Mouse (Mus musculus): ENCODE results near the gene Exoc4.

The Exoc4 gene

GRCm38 (mm10) chr6:33872192-33872591 lies 623.3 kb downstream of the Exoc4 start:
- DNase-seq, result no peak

DNA sequence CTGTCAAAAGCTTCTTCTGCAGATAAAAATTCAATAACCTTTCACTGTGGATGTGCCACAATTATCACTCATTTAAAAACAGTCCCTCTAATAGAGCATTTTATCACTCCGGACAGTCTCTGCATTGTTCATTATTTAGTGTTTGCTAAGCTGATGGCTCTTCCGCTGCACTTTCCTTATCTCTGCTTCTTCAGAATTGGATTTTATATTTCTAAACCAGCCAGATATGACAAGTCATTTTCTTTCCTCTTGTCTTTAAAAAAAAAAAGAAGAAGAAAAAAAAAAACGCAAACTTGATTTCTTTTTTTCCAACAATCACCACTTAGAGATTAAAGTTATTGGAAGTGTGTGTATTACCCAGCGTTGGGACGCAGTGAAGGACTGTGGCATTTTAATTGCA lies 624.1 kb downstream of the Exoc4 start:
- no peak for DNase-seq

- DNase-seq, result no peak
Measured at GRCm38 (mm10) chr6:33874291-33875014, 625.6 kb downstream of the Exoc4 start.

- no peak for DNase-seq
Measured at GRCm38 (mm10) chr6:33884141-33884683, 635.3 kb downstream of the Exoc4 start.

DNA sequence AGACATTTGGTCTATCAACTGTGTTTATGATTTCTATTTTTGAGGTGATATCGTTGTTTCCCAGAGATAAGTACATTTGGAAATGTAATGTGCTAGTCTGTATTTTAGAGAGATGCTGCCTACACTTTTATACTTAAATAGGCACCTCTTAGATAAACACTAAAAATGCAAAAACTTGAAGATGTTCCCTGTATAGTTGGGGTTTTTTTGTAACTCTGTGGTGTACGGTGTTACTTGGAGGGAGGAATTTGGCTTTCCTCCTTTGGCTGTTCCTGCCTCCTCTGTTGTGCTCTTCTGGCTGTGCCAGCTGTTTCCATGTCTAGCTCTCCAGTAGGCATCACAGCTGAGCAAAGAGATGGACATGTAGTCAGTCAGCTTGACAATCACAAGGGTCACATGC lies 638.1 kb downstream of the Exoc4 start:
- DNase-seq, result no peak

DNA sequence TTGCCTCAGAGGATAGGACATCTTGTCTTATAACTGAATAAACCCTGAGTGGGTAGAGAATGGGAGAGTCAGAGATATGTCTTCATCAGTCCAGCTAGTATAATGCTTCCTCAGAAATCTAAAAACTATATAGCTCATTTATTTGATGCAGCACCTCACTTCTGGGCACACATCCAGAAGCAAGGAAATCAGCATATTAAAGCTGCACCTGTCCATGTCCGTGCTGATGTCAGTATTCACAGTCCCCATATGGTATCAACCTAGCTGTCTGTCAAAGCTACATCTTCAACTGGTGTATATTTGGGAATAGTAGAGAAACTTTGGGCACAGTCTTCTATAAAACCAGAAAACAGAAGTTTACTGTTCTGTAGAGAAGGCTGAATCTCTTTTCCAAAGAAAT lies 642.0 kb downstream of the Exoc4 start:
- DNase-seq, result no peak

- no peak for DNase-seq
Measured at GRCm38 (mm10) chr6:33892142-33892541, 643.3 kb downstream of the Exoc4 start.

GRCm38 (mm10) chr6:33899973-33900372 lies 651.1 kb downstream of the Exoc4 start:
- DNase-seq, result no peak

GRCm38 (mm10) chr6:33900615-33901014 lies 651.7 kb downstream of the Exoc4 start:
- DNase-seq, result no peak

DNA sequence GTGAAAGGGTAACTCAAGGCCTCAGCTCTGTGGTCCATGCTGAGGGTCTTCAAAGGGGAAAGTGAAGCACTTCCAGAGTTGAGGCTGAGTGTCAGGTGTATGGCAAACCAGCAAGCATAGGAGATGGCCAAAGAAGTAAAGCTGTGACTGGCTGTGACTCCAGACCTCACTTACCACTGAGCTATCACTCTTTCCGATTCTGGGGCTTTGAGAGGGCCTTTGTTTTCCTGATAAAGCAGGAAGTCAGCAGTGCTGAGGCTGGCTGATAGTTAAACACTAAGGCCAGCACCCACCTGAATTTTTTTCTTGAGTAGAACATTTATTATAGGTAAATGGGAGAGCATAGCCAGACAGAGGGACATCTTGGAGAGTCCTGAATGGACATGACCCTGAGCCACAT lies 656.2 kb downstream of the Exoc4 start:
- no peak for DNase-seq

- no peak for DNase-seq
Measured at GRCm38 (mm10) chr6:33910671-33911070, 661.8 kb downstream of the Exoc4 start.

GRCm38 (mm10) chr6:33913072-33913471 lies 664.2 kb downstream of the Exoc4 start:
- no peak for DNase-seq

- DNase-seq, result no peak
Measured at GRCm38 (mm10) chr6:33913486-33913885, 664.6 kb downstream of the Exoc4 start.

- DNase-seq, result no peak
Measured at GRCm38 (mm10) chr6:33913964-33914363, 665.1 kb downstream of the Exoc4 start.

DNA sequence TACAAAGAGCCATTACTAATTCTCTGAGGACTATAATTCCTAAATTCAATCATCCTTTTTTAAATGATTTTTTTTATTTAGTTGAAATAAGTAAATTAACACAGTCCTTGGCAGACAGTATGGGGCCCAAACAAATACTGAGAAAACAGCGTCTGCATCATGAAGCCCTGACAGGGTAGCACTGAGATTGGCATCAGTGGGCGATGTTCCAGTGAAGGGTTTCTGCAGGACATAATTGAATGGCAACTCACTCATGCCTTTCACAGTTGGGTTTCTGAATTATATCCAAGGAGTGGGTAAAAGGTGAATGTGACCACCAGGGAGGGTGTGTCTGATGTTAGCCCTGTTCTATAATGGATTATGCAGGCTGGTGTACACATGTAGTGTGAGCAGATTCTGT lies 674.7 kb downstream of the Exoc4 start:
- no peak for DNase-seq

- DNase-seq, result no peak
Measured at GRCm38 (mm10) chr6:33924888-33925287, 676.0 kb downstream of the Exoc4 start.

- peak; percentile 84 for DNase-seq
Measured at GRCm38 (mm10) chr6:33929342-33930086, 680.6 kb downstream of the Exoc4 start.

DNA sequence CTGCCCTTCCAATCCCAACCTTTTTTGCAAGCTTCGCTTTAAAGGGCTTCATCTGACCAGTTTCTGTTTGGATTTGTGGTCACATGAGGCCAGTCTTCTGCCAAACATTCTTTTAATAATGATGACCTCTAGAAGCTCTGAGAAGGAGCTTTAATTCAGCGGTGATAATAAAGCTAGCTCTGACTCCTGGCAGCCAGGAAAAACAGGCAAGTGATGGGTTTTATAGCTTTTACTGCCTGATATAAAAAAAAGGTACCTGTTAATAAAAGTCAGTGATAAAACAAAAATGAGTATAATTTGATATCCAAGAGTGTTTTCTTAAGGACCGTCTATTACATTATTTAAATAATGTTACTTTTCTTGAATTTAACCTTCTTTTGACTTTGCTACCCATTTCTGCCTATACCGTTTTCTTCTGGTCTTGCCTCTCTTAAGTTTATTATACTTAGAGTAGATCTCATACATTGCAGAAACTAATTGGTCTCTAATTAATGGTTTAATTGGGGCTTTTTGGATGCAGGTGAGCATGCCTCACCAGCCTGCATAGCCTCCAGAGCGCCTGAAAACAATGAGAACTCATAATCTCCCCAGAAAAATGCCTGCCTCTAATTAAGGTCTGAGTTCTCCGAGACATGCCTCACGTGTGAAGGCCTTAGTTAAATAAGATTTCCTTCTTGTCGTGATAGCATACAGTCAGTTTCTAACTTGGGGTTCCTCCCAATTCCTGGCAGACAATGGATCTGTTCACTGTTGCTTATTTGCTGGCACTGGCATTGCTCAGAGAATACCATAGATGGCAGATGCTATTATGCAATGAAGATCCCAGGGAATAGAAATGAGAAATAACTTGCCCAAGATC lies 681.4 kb downstream of the Exoc4 start:
- DNase-seq, result no peak

DNA sequence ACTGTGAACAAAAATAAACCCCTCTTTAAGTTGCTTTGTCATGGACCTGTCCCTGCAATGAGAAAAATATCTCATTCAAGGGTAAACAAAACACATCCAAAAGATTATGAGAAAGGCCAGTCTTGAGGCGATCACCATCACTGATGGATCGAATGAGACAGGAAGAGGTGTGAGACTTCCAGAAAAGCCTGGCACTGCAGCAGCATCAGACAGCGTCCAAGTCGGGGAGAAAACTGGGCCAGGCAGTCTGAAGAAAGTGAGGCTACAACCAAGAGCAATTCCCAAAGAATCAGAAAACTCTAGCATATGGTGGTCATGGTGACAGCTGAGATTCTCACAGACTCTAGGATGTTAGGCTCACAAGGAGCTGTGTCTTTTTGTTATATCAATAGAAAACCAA lies 689.0 kb downstream of the Exoc4 start:
- no peak for DNase-seq

- no peak for DNase-seq
Measured at GRCm38 (mm10) chr6:33939169-33939568, 690.3 kb downstream of the Exoc4 start.

DNA sequence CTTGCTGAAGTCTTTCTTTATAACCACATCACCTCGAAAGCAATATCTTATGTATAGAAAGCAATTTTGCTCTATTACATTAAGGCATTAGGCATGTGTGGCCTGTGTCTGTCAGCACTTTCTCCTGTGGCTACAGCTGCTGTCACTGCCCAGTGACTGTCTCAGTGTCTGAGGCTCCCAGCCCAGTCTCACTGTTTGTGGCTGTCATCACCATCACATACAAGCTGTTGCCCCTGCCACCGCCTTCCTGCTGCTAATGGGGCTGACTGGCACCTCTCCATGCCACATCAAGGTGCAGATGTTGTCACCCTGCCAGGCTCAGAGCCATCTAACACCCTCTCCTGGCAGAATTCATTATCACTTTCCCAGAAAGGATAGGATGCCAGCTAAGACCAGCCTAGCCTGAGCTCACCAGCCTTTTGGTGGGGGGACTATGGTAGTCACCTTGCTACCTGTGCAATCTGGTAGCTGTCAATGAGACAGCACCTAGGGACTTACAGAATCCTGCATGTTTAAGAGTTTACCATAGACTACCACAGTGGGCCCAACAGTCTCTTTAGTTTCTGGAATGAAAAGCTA lies 698.1 kb downstream of the Exoc4 start:
- no peak for DNase-seq

DNA sequence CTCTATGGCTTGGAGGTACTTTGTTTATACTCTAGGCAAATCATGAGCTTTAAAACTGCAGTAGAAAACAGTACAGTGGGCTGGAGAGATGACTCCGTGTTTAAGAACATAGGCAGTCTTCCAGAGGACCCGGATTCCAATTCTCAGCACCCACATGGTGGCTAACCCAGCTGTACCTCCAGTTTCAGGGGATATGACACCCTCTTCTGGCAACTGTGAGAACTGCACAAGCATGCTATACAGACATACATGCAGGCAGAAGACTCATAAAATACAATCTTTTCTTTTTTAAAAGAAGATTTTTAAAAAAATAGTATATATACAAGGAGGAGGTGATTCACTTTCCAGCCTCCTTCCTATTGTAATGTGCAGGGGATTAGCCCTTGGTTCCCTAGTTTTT lies 701.2 kb downstream of the Exoc4 start:
- DNase-seq, result no peak

- DNase-seq, result no peak
Measured at GRCm38 (mm10) chr6:33955469-33955868, 706.6 kb downstream of the Exoc4 start.
